Mouse (Mus musculus): Measurements from ENCODE around the gene Gm6502. TPM values are rescaled to one million over a fixed set of nuclear protein-coding genes. Genes with fewer than 3 reads are reported as not detected.
"Not testable (repeated sequence)": the region's sequence is repeated elsewhere in the genome, so short reads cannot be mapped to it uniquely, and the experiment has no call there.

Gm6502 gene
- polyA plus RNA-seq (2015; fragmentation: Nextera tagmentation; extraction: Ambion mirVana): not detected in 2 replicates

DNA sequence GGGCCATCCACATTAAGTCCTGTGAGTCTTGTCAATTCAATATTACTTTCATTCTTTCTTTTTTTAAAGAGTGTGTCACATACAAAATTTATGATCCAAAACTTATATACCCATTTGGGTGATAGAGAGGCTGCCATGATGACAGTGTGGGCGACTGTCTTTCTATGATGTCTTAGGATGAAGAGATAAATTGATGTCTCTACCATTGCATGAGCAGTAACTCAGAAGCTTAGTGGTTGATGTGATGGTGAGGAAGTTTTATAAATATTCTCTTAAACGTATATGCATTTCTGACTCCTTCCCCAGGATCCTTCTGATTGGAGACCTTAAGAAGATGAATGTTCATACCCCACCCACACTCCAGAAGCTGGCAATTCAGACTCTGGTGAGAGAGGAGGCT lies at the start of gene Gm6502:
TSS of gene Gm6502 (plus strand) at position 301 of the 400 bp plus-strand sequence.
- H3K4me3 ChIP-seq (ENCODE audit: low read depth, low read length); H3K27ac ChIP-seq (ENCODE audit: low read length); H3K4me1 ChIP-seq (ENCODE audit: control insufficient read depth, insufficient read depth, low read length); H3K36me3 ChIP-seq (ENCODE audit: control insufficient read depth, insufficient read depth, low read length); ATAC-seq; H3K4me2 ChIP-seq (ENCODE audit: low read length); H3K27me3 ChIP-seq (ENCODE audit: control insufficient read depth, insufficient read depth, low read depth, low read length); H3K9me3 ChIP-seq (replicated peaks; ENCODE audit: control insufficient read depth, low read length, poor library complexity, severe bottlenecking); H3K9ac ChIP-seq (ENCODE audit: low read depth, low read length): not testable (repeated sequence)
- no CpG with 5 or more reads among the region's 2 CpGs for WGBS

DNA sequence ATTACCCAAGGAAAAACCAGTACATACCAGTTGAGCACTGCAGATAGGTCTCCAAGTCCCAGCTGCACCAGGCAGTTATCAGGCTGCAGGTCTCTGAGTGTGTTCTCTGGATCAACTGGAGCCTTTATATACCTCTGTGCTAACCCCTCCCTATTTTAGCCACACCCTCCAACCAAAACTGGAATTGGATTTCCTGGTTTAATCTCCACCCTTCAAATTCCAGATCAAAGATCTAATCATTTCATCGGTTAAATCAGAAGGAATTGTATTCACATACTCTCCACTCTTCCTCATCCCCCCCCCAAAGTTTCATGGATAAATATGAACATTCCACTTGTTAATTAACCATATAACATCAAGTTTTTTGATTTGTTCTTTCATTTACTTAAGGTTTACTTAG lies 7.5 kb upstream of the Gm6502 start, which contains the start of gene A430089I19Rik:
TSS of gene A430089I19Rik (minus strand) at position 101 of the 400 bp plus-strand sequence.
- not testable (repeated sequence) for H3K4me1 ChIP-seq (ENCODE audit: control insufficient read depth, insufficient read depth, low read length); H3K4me2 ChIP-seq (ENCODE audit: low read length); ATAC-seq; H3K4me3 ChIP-seq (ENCODE audit: low read depth, low read length); H3K27ac ChIP-seq (ENCODE audit: low read length); H3K27me3 ChIP-seq (ENCODE audit: control insufficient read depth, insufficient read depth, low read depth, low read length); H3K36me3 ChIP-seq (ENCODE audit: control insufficient read depth, insufficient read depth, low read length); H3K9ac ChIP-seq (ENCODE audit: low read depth, low read length); H3K9me3 ChIP-seq (replicated peaks; ENCODE audit: control insufficient read depth, low read length, poor library complexity, severe bottlenecking)
- 100% methylated on average over 1 of the region's 1 CpGs for WGBS

DNA sequence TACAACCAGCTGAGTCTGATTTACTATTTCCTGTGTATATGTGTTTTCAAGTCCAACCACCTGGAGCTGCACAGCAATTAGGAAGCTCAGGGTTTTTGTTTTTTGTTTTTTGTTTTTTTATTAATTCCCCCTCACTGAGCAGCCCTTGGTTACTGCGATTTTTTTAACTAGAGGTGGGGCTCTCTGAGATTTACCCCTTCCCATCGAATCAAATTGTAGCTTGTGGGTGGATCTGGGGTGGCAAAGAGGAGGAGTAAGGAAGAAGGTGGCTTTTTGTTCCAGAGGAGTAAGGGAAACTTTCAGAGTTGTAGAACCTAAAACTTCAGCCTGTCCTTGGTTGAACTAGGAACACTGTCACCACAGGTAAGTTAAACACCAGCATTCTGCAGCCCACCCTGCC lies 25.2 kb downstream of the Gm6502 start, which contains the start of gene AA792892:
TSS of gene AA792892 (plus strand) at position 301 of the 400 bp plus-strand sequence.
- not testable (repeated sequence) for H3K4me2 ChIP-seq (ENCODE audit: low read length); H3K4me3 ChIP-seq (ENCODE audit: low read depth, low read length); H3K27me3 ChIP-seq (ENCODE audit: control insufficient read depth, insufficient read depth, low read depth, low read length); H3K27ac ChIP-seq (ENCODE audit: low read length); H3K9me3 ChIP-seq (replicated peaks; ENCODE audit: control insufficient read depth, low read length, poor library complexity, severe bottlenecking); ATAC-seq; H3K36me3 ChIP-seq (ENCODE audit: control insufficient read depth, insufficient read depth, low read length); H3K9ac ChIP-seq (ENCODE audit: low read depth, low read length); H3K4me1 ChIP-seq (ENCODE audit: control insufficient read depth, insufficient read depth, low read length)
- WGBS: no CpG with 5 or more reads among the region's 2 CpGs

Other genes starting within 250 kb of the Gm6502 start
- gene BC061212, start 243.9 kb upstream of the Gm6502 start, polyA plus RNA-seq (2015; fragmentation: Nextera tagmentation; extraction: Ambion mirVana): not detected in 2 replicates
- not detected in 2 replicates for gene Gm6351, start 238.1 kb upstream of the Gm6502 start, polyA plus RNA-seq (2015; fragmentation: Nextera tagmentation; extraction: Ambion mirVana)
- gene Gm3106, start 96.4 kb upstream of the Gm6502 start, polyA plus RNA-seq (2015; fragmentation: Nextera tagmentation; extraction: Ambion mirVana): not detected in 2 replicates
- gene A430089I19Rik, start 7.6 kb upstream of the Gm6502 start, polyA plus RNA-seq (2015; fragmentation: Nextera tagmentation; extraction: Ambion mirVana): not detected in 2 replicates
- gene AA792892, start 25.3 kb downstream of the Gm6502 start, polyA plus RNA-seq (2015; fragmentation: Nextera tagmentation; extraction: Ambion mirVana): not detected in 2 replicates
- not detected in 2 replicates for gene Gm7682, start 131.3 kb downstream of the Gm6502 start, polyA plus RNA-seq (2015; fragmentation: Nextera tagmentation; extraction: Ambion mirVana)
- not detected in 2 replicates for gene Gm3139, start 211.9 kb downstream of the Gm6502 start, polyA plus RNA-seq (2015; fragmentation: Nextera tagmentation; extraction: Ambion mirVana)

All from midbrain, embryonic 16.5 days (tissue).